Mouse (Mus musculus): ENCODE measurements around the gene Gm10065. TPM values are rescaled to one million over a fixed set of nuclear protein-coding genes. Genes with fewer than 3 reads are reported as not detected.
"Not testable (repeated sequence)": the region's sequence is repeated elsewhere in the genome, so short reads cannot be mapped to it uniquely, and the experiment has no call there.

The Gm10065 gene
- not detected for total RNA-seq (2022)

DNA sequence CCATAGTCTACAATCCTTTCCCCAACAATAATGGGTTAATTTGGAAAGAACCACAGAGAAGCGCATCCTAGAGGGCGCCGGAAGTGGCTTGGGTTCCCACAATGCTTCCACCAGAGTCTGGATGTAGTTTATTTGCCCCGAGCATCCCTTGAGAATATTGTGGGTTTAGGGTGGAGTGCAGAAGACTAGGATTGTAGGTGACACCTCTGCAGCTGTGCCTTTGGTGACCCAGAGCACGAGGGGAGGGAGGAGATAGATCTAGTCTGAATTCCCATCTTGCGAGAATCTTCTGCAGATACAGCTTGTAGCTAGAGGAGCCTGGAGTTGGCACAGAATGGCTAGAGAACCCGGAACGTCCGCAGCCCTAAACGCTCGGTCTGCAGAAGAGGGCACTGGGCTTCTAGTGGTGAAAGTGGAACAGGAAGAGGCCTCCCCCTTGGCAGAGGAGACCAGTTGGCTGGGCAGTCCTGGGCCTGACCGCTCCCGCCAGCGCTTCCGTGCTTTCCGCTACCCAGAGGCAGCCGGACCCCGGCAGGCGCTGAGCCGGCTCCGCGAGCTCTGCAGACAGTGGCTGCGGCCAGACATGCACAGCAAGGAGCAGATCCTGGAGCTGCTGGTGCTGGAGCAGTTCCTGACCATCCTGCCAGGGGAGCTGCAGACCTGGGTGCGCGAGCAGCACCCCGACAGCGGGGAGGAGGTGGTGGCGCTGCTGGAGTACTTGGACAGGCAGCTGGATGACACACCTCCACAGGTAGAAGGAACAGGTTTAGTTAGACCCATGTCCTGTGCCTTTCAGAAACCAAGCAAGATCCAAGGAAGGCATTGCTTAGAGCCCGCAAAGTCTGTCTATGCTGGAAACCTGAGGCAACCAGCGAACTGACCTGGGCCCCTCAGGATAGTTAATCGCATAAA lies at the start of gene Gm10065, which contains the start of gene Zkscan4:
Gm10065 (minus strand) TSS at position 683 of the 912 bp plus-strand sequence.
Zkscan4 (plus strand) TSS at position 149 of the 912 bp plus-strand sequence.
- DNase-seq (ENCODE audit: low spot score in 2 of 2): peak; percentile 67 to 79

- peak; percentile 48 to 67 for DNase-seq (ENCODE audit: low spot score in 2 of 2)
Observed at GRCm38 (mm10) chr13:21506221-21506649, 27.0 kb upstream of the Gm10065 start.

GRCm38 (mm10) chr13:21502296-21502695 lies 23.1 kb upstream of the Gm10065 start:
- no peak for DNase-seq (ENCODE audit: low spot score in 2 of 2)

DNA sequence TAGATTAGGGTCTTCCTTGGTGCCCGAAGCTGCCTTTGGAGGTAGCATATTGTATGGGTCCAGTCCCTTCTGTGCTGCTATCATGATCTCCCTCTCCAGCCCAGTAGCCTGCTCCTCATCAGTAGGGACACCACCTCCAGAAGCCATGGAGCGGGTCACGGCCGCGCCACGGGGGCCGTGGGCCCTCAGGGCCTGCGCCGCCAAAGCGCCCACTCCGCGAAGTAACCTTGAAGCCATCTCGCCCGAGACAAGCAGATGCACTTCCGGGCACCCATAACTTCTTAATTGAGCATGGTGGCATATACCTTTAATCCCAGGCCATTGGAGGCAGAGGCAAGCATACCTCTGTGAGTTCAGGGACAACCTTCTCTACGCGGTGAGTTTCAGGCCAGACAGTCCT lies 21.9 kb upstream of the Gm10065 start, which contains the start of gene Gm11273:
Gm11273 (minus strand) TSS at position 237 of the 400 bp plus-strand sequence.
- not testable (repeated sequence) for DNase-seq (ENCODE audit: low spot score in 2 of 2)

DNA sequence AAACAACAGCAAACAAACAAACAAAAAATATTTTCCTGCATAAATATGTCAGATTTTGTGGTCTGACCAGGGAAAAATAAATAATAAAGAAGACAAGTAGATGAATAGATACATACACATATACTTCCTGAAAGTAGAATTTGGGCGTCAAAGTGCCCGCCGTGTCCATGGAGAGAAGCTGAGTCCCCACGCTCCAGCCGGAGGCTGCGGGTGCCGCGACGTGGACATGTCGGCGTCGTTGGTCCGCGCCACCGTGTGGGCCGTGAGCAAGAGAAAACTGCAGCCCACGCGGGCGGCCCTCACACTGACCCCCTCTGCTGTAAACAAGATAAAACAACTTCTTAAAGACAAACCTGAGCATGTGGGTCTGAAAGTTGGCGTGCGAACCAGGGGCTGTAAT lies 15.8 kb upstream of the Gm10065 start, which contains the start of gene AK157302:
AK157302 (plus strand) TSS at position 144 of the 400 bp plus-strand sequence.
- no peak for DNase-seq (ENCODE audit: low spot score in 2 of 2)

DNA sequence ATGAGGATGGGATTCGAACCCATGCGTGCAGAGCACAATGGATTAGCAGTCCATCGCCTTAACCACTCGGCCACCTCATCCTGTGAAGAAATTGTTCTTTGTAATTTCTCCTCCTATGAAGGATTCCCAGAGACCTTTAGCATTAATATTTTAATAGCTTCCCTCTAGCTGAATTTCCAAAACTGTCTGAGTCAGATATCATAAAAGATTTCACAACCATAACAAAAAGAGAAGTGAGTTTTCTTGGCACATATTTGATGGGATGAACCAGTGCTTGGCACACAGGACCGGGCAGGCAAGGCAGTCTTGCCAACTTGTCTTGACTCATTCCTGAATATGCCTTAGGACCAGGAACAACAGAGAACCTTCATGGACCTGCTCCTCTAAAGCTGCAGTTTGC lies 13.6 kb upstream of the Gm10065 start:
- DNase-seq (ENCODE audit: low spot score in 2 of 2): no peak

DNA sequence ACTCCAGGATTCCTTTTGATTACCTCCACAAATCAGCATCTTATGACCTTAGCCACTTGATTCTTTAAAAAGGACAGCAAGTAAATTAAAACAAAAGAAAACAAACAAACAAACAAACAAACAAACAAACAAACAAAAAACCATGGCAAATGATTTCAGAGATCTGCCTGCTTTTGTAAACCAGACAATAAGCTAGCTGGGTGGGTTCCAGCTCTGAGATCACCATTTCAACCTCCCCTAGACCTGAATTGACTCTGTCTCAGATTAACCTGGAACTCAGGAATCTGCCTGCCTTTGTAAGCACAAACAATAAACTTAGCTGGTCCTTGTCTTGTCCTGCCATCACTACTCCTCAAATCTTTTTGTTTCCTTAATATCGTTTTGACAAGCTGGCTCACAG lies 7.6 kb upstream of the Gm10065 start:
- no peak for DNase-seq (ENCODE audit: low spot score in 2 of 2)

GRCm38 (mm10) chr13:21472427-21472826 lies 6.8 kb downstream of the Gm10065 start:
- DNase-seq (ENCODE audit: low spot score in 2 of 2): no peak

- no peak for DNase-seq (ENCODE audit: low spot score in 2 of 2)
Observed at GRCm38 (mm10) chr13:21469097-21469496, 10.1 kb downstream of the Gm10065 start.

GRCm38 (mm10) chr13:21468061-21469019 lies 10.9 kb downstream of the Gm10065 start, which contains the start of gene Nkapl:
TSS of gene Nkapl (minus strand) at chr13:21468509.
- DNase-seq (ENCODE audit: low spot score in 2 of 2): peak; percentile 50 to 78

GRCm38 (mm10) chr13:21467336-21467735 lies 11.9 kb downstream of the Gm10065 start:
- DNase-seq (ENCODE audit: low spot score in 2 of 2): no peak

- DNase-seq (ENCODE audit: low spot score in 2 of 2): not testable (repeated sequence)
Observed at GRCm38 (mm10) chr13:21462516-21462915, 16.7 kb downstream of the Gm10065 start.

DNA sequence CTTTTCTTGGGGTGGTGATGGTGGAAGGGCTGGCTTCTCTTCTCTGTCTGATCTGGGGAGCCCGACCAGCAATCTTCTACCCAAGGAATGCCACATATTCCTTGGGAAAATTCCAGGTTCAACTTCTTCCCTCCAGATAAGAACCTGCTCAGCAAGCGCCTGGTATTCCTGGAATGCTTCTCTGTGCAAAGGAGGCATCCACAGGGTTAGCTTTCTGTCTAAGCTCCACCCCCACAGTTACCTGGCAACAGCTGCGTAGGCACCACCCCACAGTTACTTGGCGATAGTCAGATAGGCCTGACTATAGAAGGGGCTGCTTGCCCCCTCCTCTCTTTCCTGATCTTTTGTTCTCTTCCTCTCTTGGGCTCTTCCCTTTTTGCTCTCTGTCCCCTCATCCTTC lies 22.9 kb downstream of the Gm10065 start:
- DNase-seq (ENCODE audit: low spot score in 2 of 2): no peak

DNA sequence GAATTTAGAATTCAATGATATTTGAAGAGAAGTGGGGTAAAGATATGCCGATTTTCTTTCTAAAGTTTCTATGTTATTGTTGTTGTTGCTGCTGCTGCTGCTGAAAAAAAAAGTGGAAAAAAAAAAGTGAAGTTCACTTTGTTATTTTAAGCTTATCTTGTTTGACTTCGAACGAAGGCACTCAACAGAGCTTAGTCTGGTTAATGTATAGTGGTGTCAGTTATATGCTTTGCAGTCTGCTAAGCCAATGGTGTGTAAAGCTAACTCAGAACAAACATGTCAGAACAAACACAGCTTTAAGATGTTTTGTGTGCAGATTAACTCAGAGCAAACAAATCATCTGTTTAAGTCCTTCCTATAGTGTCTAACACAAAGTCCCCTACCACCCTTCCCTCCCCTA lies 25.1 kb downstream of the Gm10065 start:
- DNase-seq (ENCODE audit: low spot score in 2 of 2): no peak

DNA sequence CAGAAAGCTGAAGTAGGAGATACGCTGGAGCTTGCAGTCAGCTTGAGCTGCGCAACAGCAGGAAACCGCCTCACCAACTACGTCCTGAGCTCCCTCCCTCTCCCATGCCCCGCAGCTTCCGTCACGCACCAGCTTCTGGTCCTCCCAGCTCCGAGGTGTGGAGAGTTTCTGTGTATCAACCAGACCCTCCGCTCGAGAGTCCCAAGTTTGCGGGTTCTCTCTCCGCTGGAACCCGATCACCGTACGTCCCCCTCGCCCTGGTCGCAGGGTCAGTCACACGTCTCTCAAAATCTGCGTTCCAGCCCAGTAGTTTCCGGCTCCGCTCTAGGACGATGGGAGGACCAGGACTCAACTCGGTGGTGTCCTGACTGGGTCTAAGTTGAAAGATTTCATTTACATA lies 25.8 kb downstream of the Gm10065 start, which contains the start of gene Zscan26:
Zscan26 (minus strand) TSS at position 282 of the 400 bp plus-strand sequence.
- DNase-seq (ENCODE audit: low spot score in 2 of 2): peak; percentile 76 to 81

GRCm38 (mm10) chr13:21453042-21453441 lies 26.2 kb downstream of the Gm10065 start:
- DNase-seq (ENCODE audit: low spot score in 2 of 2): no peak

- DNase-seq (ENCODE audit: low spot score in 2 of 2): no peak
Observed at GRCm38 (mm10) chr13:21447856-21448614, 31.2 kb downstream of the Gm10065 start.

- no peak for DNase-seq (ENCODE audit: low spot score in 2 of 2)
Observed at GRCm38 (mm10) chr13:21446796-21447195, 32.4 kb downstream of the Gm10065 start.

DNA sequence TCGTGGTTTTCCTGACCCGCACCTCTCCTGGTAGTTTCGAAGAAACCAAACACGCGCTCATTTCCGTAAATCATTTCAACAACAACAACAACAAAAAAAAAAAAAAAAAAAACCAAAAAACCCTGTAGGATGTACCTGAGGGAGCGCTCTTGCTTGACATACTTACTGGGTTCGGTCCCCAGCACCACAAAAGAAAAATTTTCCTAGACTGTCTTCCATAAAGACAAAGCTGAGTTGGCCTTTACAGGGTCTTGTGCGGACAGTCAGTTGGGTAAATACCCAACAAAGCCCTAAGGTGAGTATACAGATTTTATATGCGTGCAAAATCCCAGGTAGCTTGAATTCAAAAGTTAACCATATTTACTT lies 38.1 kb downstream of the Gm10065 start:
- DNase-seq (ENCODE audit: low spot score in 2 of 2): no peak

DNA sequence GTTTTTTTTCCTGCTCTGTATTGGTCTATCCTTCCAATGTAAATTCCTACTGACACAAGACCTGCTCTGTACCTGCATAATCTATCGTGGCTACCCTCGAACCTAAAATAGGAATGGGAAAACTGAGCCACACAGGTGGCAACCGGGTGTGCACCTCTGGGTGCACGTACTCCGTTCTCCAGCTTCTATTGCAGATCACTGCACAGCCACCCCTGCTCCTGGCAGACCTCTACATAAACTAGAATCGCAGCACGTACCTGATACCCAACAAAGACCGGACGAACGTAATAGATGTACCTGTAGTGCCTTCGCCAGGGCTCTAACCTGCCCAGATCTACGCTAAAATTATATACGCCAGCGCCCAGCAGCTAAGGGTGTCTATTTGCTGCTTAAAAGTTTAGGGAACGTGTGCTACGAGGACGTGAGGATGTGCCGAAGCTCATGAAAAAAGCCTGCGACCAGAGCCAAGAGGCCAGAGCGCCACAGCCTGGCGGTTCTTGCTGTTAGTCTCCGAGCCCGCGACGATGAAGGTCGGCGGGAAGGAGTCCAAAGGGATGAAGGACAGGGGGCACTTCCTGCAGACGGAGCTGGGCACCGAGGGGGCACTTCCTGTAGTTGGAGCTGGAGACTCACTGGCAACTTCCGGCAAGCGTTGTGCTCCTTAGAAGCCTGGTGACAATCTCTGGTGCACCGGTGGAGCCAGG lies 38.6 kb downstream of the Gm10065 start, which contains the start of gene Pgbd1:
Pgbd1 (minus strand) TSS at position 556 of the 704 bp plus-strand sequence.
- DNase-seq (ENCODE audit: low spot score in 2 of 2): peak; percentile 58 to 66
